30 mouse cellular contexts compared by ENCODE assay signal in genomic region chr2:108743511-108743910, GRCm38 (mm10).
DNase-seq lines count a peak whose midpoint lies in the region; ATAC-seq lines count a peak whose summit lies in the region.
"Had no signal": no experiment of that assay in that cellular context is flagged by ENCODE, and none has a peak within 500 bp of the region (broad histone marks: within the 10 kb centered on the region; RNA-seq: fewer than 3 reads in every experiment).

No protein-coding gene starts in this region.

- no peaks in the 10 kb centered on the region for H3K9me3 ChIP-seq in neural tube, embryonic 15.5 days (replicated peaks)
- no peaks in the 10 kb centered on the region for H3K9me3 ChIP-seq in neural tube, embryonic 11.5 days (ENCODE audit: control insufficient read depth, low read length)
- no peaks in the 10 kb centered on the region for H3K9me3 ChIP-seq in midbrain, embryonic 11.5 days (ENCODE audit: control insufficient read depth, low read length)
- no peaks in the 10 kb centered on the region for H3K9me3 ChIP-seq in intestine, embryonic 16.5 days (ENCODE audit: control insufficient read depth, low read length)
- H3K9me3 ChIP-seq: embryonic facial prominence, embryonic 15.5 days; forebrain, embryonic 13.5 days; limb, embryonic 13.5 days; neural tube, embryonic 13.5 days had no signal

- WGBS in neural tube, embryonic 15.5 days: 44% methylated on average over 2 of the region's 2 CpGs
- WGBS in neural tube, embryonic 11.5 days: 27% methylated on average over 2 of the region's 2 CpGs
- 57% methylated on average over 2 of the region's 2 CpGs for WGBS in midbrain, embryonic 11.5 days
- WGBS in intestine, embryonic 16.5 days: 55% methylated on average over 2 of the region's 2 CpGs

- H3K9ac ChIP-seq in neural tube, embryonic 15.5 days (replicated peaks): no peak overlapping the region
- H3K9ac ChIP-seq in neural tube, embryonic 11.5 days (ENCODE audit: low read length): no peak overlapping the region
- H3K9ac ChIP-seq in midbrain, embryonic 11.5 days (ENCODE audit: low read length): no peak overlapping the region
- no peak overlapping the region for H3K9ac ChIP-seq in intestine, embryonic 16.5 days (ENCODE audit: low read depth, low read length)
- H3K9ac ChIP-seq: embryonic facial prominence, embryonic 15.5 days; forebrain, embryonic 13.5 days; limb, embryonic 13.5 days; neural tube, embryonic 13.5 days had no signal

- no peaks in the 10 kb centered on the region for H3K36me3 ChIP-seq in neural tube, embryonic 15.5 days
- H3K36me3 ChIP-seq in neural tube, embryonic 11.5 days (ENCODE audit: control insufficient read depth, insufficient read depth, low read length): no peaks in the 10 kb centered on the region
- H3K36me3 ChIP-seq in midbrain, embryonic 11.5 days (ENCODE audit: control insufficient read depth, insufficient read depth, low read length): no peaks in the 10 kb centered on the region
- H3K36me3 ChIP-seq in intestine, embryonic 16.5 days (ENCODE audit: control insufficient read depth, insufficient read depth, low read length): no peaks in the 10 kb centered on the region
- H3K36me3 ChIP-seq: embryonic facial prominence, embryonic 15.5 days; limb, embryonic 13.5 days; neural tube, embryonic 13.5 days had no signal

- no peak overlapping the region for H3K4me3 ChIP-seq in neural tube, embryonic 15.5 days (replicated peaks)
- H3K4me3 ChIP-seq in neural tube, embryonic 11.5 days (ENCODE audit: low read depth, low read length): no peak overlapping the region
- no peak overlapping the region for H3K4me3 ChIP-seq in midbrain, embryonic 11.5 days (ENCODE audit: low read depth, low read length)
- no peak overlapping the region for H3K4me3 ChIP-seq in intestine, embryonic 16.5 days (ENCODE audit: low read length)
- H3K4me3 ChIP-seq: embryonic facial prominence, embryonic 15.5 days; forebrain, embryonic 13.5 days; limb, embryonic 13.5 days; megakaryocyte, embryonic 14.5 days; neural tube, embryonic 13.5 days had no signal

- H3K27me3 ChIP-seq in neural tube, embryonic 15.5 days (replicated peaks): no peaks in the 10 kb centered on the region
- H3K27me3 ChIP-seq in neural tube, embryonic 11.5 days (ENCODE audit: control insufficient read depth, insufficient read depth, low read length): no peaks in the 10 kb centered on the region
- H3K27me3 ChIP-seq in midbrain, embryonic 11.5 days (ENCODE audit: control insufficient read depth, insufficient read depth, low read length): no peaks in the 10 kb centered on the region
- H3K27me3 ChIP-seq in intestine, embryonic 16.5 days (replicated peaks; ENCODE audit: control insufficient read depth, insufficient read depth, low read length): no peaks in the 10 kb centered on the region
- H3K27me3 ChIP-seq: embryonic facial prominence, embryonic 15.5 days; forebrain, embryonic 13.5 days; limb, embryonic 13.5 days; megakaryocyte, embryonic 14.5 days; neural tube, embryonic 13.5 days had no signal

- DNase-seq in neural tube, embryonic 10.5 days (ENCODE audit: extremely low spot score, low spot score): peak; percentile 41
- DNase-seq in embryo, embryonic 11 days: peak; percentile 60
- peak; percentile 81 for DNase-seq in forelimb bud, embryonic 11.5 days (ENCODE audit: low read depth, low spot score)
- peak; percentile 27 for DNase-seq in neural tube, embryonic 11.5 days (ENCODE audit: low spot score)
- no peak for DNase-seq in midbrain, embryonic 11.5 days (ENCODE audit: low spot score, missing footprints)
- DNase-seq in cerebellum, postnatal 10 days: no peak
- DNase-seq: adrenal gland, postnatal 10 days; B cell, adult 2 months; cerebellum, adult 11-12 months; cerebellum, adult 9-11 months; gastrocnemius, postnatal 25 days; heart, adult 18-20 months; heart, postnatal 4 days; kidney, adult 9 months; kidney, postnatal 14 days; lung, postnatal 36 days; right cerebral cortex, postnatal 25 days; thymus, postnatal 14 days had no signal

- no peak overlapping the region for H3K4me2 ChIP-seq in neural tube, embryonic 15.5 days
- H3K4me2 ChIP-seq in neural tube, embryonic 11.5 days (ENCODE audit: low read depth): no peak overlapping the region
- no peak overlapping the region for H3K4me2 ChIP-seq in midbrain, embryonic 11.5 days
- no peak overlapping the region for H3K4me2 ChIP-seq in intestine, embryonic 16.5 days (ENCODE audit: low read depth, low read length)
- H3K4me2 ChIP-seq: embryonic facial prominence, embryonic 15.5 days; forebrain, embryonic 13.5 days; heart, embryonic 11.5 days; limb, embryonic 13.5 days; liver, embryonic 11.5 days; neural tube, embryonic 13.5 days had no signal

- no peak for ATAC-seq in neural tube, embryonic 15.5 days (ENCODE audit: low FRiP score)
- ATAC-seq in neural tube, embryonic 11.5 days (ENCODE audit: insufficient read depth, low FRiP score, low TSS enrichment): no peak
- no peak for ATAC-seq in midbrain, embryonic 11.5 days (ENCODE audit: low FRiP score)
- no peak for ATAC-seq in intestine, embryonic 16.5 days
- ATAC-seq: forebrain, embryonic 13.5 days; hindbrain, postnatal 0 days; intestine, postnatal 0 days; midbrain, embryonic 16.5 days had no signal

- no peaks in the 10 kb centered on the region for H3K4me1 ChIP-seq in neural tube, embryonic 15.5 days
- no peaks in the 10 kb centered on the region for H3K4me1 ChIP-seq in neural tube, embryonic 11.5 days (ENCODE audit: control insufficient read depth, insufficient read depth, low read length)
- H3K4me1 ChIP-seq in midbrain, embryonic 11.5 days (ENCODE audit: control insufficient read depth, insufficient read depth, low read length): no peaks in the 10 kb centered on the region
- H3K4me1 ChIP-seq in intestine, embryonic 16.5 days (ENCODE audit: control insufficient read depth, insufficient read depth, low read length): no peaks in the 10 kb centered on the region
- H3K4me1 ChIP-seq: embryonic facial prominence, embryonic 15.5 days; forebrain, embryonic 13.5 days; megakaryocyte, embryonic 14.5 days; neural tube, embryonic 13.5 days had no signal

- no peak overlapping the region for H3K27ac ChIP-seq in neural tube, embryonic 15.5 days (replicated peaks)
- H3K27ac ChIP-seq in neural tube, embryonic 11.5 days (ENCODE audit: low read depth, low read length): no peak overlapping the region
- no peak overlapping the region for H3K27ac ChIP-seq in midbrain, embryonic 11.5 days (ENCODE audit: low read depth, low read length)
- H3K27ac ChIP-seq in intestine, embryonic 16.5 days (ENCODE audit: low read length): no peak overlapping the region
- H3K27ac ChIP-seq: embryonic facial prominence, embryonic 15.5 days; forebrain, embryonic 13.5 days; hindbrain, postnatal 0 days; limb, embryonic 13.5 days; neural tube, embryonic 13.5 days had no signal

Comparison
In these comparisons a context has a peak if more than half of its experiments do, and no peak if none do; other contexts are left out.
1. DNase-seq: peak in neural tube, embryonic 10.5 days (single experiment), embryo, embryonic 11 days (single experiment), forelimb bud, embryonic 11.5 days (single experiment) and neural tube, embryonic 11.5 days (single experiment); none in midbrain, embryonic 11.5 days (single experiment) and cerebellum, postnatal 10 days (0 of 2).